Mouse (Mus musculus) retina, adult 2 months (tissue): ENCODE results near the gene Rps9.

Experiments used
- DNase-seq: peaks from one replicate; pipeline ENCODE4 v3.0.0-alpha.2; 2012; ENCODE audit warnings: low read depth, low spot score

Rps9 gene

GRCm38 (mm10) chr7:3703879-3704441, at the start of gene Rps9:
Gene Rps9 (plus strand): TSS chr7:3703993.
- peak; percentile 97 for DNase-seq

- no peak for DNase-seq
These were observed 46.8 kb upstream of the Rps9 start for GRCm38 (mm10) chr7:3656966-3657365.

GRCm38 (mm10) chr7:3658578-3658977, 45.2 kb upstream of the Rps9 start:
- no peak for DNase-seq

GRCm38 (mm10) chr7:3664524-3665214, 39.1 kb upstream of the Rps9 start:
- no peak for DNase-seq

- DNase-seq = peak; percentile 87
These were observed 38.3 kb upstream of the Rps9 start, which contains the start of gene Leng1 for GRCm38 (mm10) chr7:3665215-3666114. Gene Leng1 (minus strand): TSS chr7:3665840.

GRCm38 (mm10) chr7:3666921-3667391, 36.8 kb upstream of the Rps9 start:
- DNase-seq = no peak

GRCm38 (mm10) chr7:3674507-3675227, 29.1 kb upstream of the Rps9 start:
- no peak for DNase-seq

- DNase-seq = no peak
These were observed 28.6 kb upstream of the Rps9 start for GRCm38 (mm10) chr7:3675228-3675548.

- no peak for DNase-seq
These were observed 27.4 kb upstream of the Rps9 start for GRCm38 (mm10) chr7:3676371-3676770.

- no peak for DNase-seq
These were observed 26.5 kb upstream of the Rps9 start, which contains the start of gene Tmc4 for GRCm38 (mm10) chr7:3677342-3677741. Gene Tmc4 (minus strand): TSS chr7:3677553.

GRCm38 (mm10) chr7:3683908-3684550, 19.8 kb upstream of the Rps9 start:
- DNase-seq = no peak

GRCm38 (mm10) chr7:3684698-3685097, 19.1 kb upstream of the Rps9 start:
- DNase-seq = no peak

- DNase-seq = no peak
These were observed 18.2 kb upstream of the Rps9 start for GRCm38 (mm10) chr7:3685400-3686187.

- DNase-seq = no peak
These were observed 11.9 kb upstream of the Rps9 start for GRCm38 (mm10) chr7:3691919-3692318.

- no peak for DNase-seq
These were observed 11.3 kb upstream of the Rps9 start, which contains the start of gene Tsen34 for GRCm38 (mm10) chr7:3692382-3692986. Gene Tsen34 (plus strand): TSS chr7:3692863.

GRCm38 (mm10) chr7:3692987-3693808, 10.6 kb upstream of the Rps9 start, which contains the start of gene Mboat7:
Gene Mboat7 (minus strand): TSS chr7:3693523.
- DNase-seq = peak; percentile 84

GRCm38 (mm10) chr7:3693809-3694075, 10.1 kb upstream of the Rps9 start:
- no peak for DNase-seq

GRCm38 (mm10) chr7:3694076-3694948, 9.5 kb upstream of the Rps9 start:
- DNase-seq = peak; percentile 16
